Mouse (Mus musculus) liver, postnatal 0 days (tissue): ENCODE data around the gene Pspn. TPM values are rescaled to one million over a fixed set of nuclear protein-coding genes. Genes with fewer than 3 reads are reported as not detected.
A peak's percentile ranks its signal among the peaks of the same experiment; 100 is the strongest.

Experiments used
- ATAC-seq: fragments of 200-750 bp; cut with Nextera tagmentation; 2 replicates; pipeline ENCODE4 v1.8.0; 2017; ENCODE audit warnings: mild to moderate bottlenecking, moderate library complexity
- DNase-seq: peaks from one replicate; pipeline ENCODE4 v3.0.0-alpha.2; 2016
- H3K27ac ChIP-seq: fragments of 300-500 bp; sonication (generic); 2 replicates; pipeline ENCODE4 v1.5.1; 2014; ENCODE audit warnings: antibody characterized with exemption, moderate library complexity, mild to moderate bottlenecking, low read depth
- H3K27me3 ChIP-seq: fragments of 300-500 bp; sonication (generic); 2 replicates; pipeline ENCODE4 v1.6.1; 2014; ENCODE audit warnings: low read length, control low read depth, mixed read lengths; ENCODE audit not compliant: insufficient read depth
- H3K36me3 ChIP-seq: fragments of 300-500 bp; sonication (generic); replicated peaks from 2 replicates; pipeline ENCODE4 v1.6.1; 2014; ENCODE audit warnings: mild to moderate bottlenecking, control low read depth, low read length, moderate library complexity, mixed read lengths; ENCODE audit not compliant: insufficient read depth
- H3K4me1 ChIP-seq: fragments of 300-500 bp; sonication (generic); 2 replicates; pipeline ENCODE4 v1.6.1; 2014; ENCODE audit warnings: antibody characterized with exemption, mild to moderate bottlenecking, control low read depth; ENCODE audit not compliant: insufficient read depth
- H3K4me2 ChIP-seq: fragments of 300-500 bp; sonication (generic); 2 replicates; pipeline ENCODE4 v1.6.1; 2014; ENCODE audit warnings: low read depth, mild to moderate bottlenecking, low read length, moderate library complexity, mixed read lengths
- H3K4me3 ChIP-seq: fragments of 300-500 bp; sonication (generic); 2 replicates; pipeline ENCODE4 v1.5.1; 2014; ENCODE audit warnings: low read depth, low read length
- H3K9ac ChIP-seq: fragments of 300-500 bp; sonication (generic); replicated peaks from 2 replicates; pipeline ENCODE4 v1.6.1; 2014; ENCODE audit warnings: mild to moderate bottlenecking, moderate library complexity
- H3K9me3 ChIP-seq: fragments of 300-500 bp; sonication (generic); 2 replicates; pipeline ENCODE4 v1.6.1; 2016; ENCODE audit warnings: mild to moderate bottlenecking, control low read depth, low read length, mixed read lengths
- CTCF ChIP-seq: sonication (generic); IDR thresholded peaks from 2 replicates; pipeline ENCODE4 v1.5.1; 2016; ENCODE audit warnings: antibody characterized with exemption, low read depth
- EP300 ChIP-seq: IDR thresholded peaks from 2 replicates; pipeline ENCODE4 v1.6.1; 2016; ENCODE audit warnings: antibody characterized with exemption, low read depth, mild to moderate bottlenecking
- WGBS: fragments of 180-500 bp; shearing (Covaris S2); extraction: QIAGEN DNeasy Blood & Tissue Kit; methylation state at CpG from one replicate; pipeline ENCODE4 v1.1.7; 2014; ENCODE audit not compliant: insufficient replicate concordance; 5-methylcytosine and 5-hydroxymethylcytosine counted together
- polyA plus RNA-seq: library from polyadenylated mRNA; unstranded; fragments of >200 nt; fragmentation: Nextera tagmentation; extraction: Ambion mirVana; gene quantifications from 2 replicates; pipeline ENCODE4 v1.2.1, GENCODE M21; 2015

The Pspn gene
- polyA plus RNA-seq, 1 experiment from 2014 or later: not detected

DNA sequence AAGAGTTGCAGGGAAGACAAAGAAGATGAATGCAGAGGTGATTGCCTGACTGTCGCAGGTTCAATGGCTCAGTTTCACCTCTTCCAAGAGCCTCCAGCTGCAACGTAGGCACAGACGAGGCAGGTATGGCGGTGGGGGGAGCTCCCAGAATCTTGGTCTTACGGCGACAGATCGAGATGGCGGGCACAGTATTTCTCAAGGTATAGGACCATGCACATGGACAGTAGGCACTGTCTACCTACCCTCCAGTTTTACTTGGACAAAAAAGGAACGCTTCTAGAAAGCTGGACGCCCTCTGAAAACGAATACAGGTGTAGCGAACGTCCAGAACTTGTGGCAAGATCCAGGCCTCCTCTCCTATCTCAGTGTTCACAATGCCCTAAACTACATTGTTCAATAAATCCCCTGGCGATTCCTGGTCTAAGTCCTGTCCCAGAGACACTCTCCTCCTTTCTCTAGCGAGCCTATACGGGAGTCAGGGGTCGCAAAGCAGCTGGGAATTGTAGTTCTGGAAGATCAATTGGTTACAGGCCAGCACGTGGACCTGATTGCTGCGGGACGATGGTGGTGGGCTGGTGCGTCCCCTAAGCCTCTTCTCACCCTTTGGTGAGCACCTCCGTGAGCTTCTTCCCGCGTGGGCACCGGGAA, 10.2 kb downstream of the Pspn start:
- Histone ChIP-seq H3K36me3 (peaks cover 22% of the 10 kb centered on the region), H3K4me3 (peak overlapping the region; percentile 71), H3K4me2 (peak overlapping the region; percentile 78), H3K9me3 (no peaks in the 10 kb centered on the region), H3K4me1 (peaks cover 11% of the 10 kb centered on the region; the same call in 1 of the 2 replicates), H3K9ac (peak overlapping the region; percentile 64), H3K27me3 (no peaks in the 10 kb centered on the region), H3K27ac (peak overlapping the region; percentile 69)
- DNase-seq (no peak), ATAC-seq (peak; percentile 91)
- 2% methylated on average over 25 of the region's 25 CpGs for WGBS
- TF ChIP-seq CTCF (no peak), EP300 (no peak)

- H3K36me3 ChIP-seq: peaks cover 18% of the 10 kb centered on the region
- no peak for DNase-seq
- H3K4me1 ChIP-seq: peaks cover 11% of the 10 kb centered on the region; the same call in 1 of the 2 replicates
- H3K27ac ChIP-seq: peak overlapping the region; percentile 69; the same call in 1 of the 2 replicates
- H3K4me2 ChIP-seq: peak overlapping the region; percentile 78
- no peaks in the 10 kb centered on the region for H3K27me3 ChIP-seq
- no peak for ATAC-seq
- peak overlapping the region; percentile 71; the same call in 1 of the 2 replicates for H3K4me3 ChIP-seq
- WGBS: 64% methylated on average over 7 of the region's 7 CpGs
- peak overlapping the region; percentile 64; the same call in 1 of the 2 replicates for H3K9ac ChIP-seq
- no peaks in the 10 kb centered on the region for H3K9me3 ChIP-seq
- TF ChIP-seq CTCF: peak; percentile 27; the same call in 1 of the 2 replicates
- no peak for TF ChIP-seq EP300
Observed at GRCm38 (mm10) chr17:56988921-56989430, 10.8 kb downstream of the Pspn start.

GRCm38 (mm10) chr17:56988441-56988840, 11.4 kb downstream of the Pspn start:
- Histone ChIP-seq H3K36me3 (peaks cover 14% of the 10 kb centered on the region), H3K27ac (no peak overlapping the region), H3K4me3 (no peak overlapping the region), H3K4me1 (peaks cover 11% of the 10 kb centered on the region; the same call in 1 of the 2 replicates), H3K4me2 (no peak overlapping the region), H3K9me3 (no peaks in the 10 kb centered on the region), H3K9ac (no peak overlapping the region), H3K27me3 (no peaks in the 10 kb centered on the region)
- no peak for TF ChIP-seq EP300
- no peak for TF ChIP-seq CTCF
- 73% methylated on average over 7 of the region's 7 CpGs for WGBS
- ATAC-seq (no peak), DNase-seq (no peak)

- 82% methylated on average over 3 of the region's 3 CpGs for WGBS
- H3K27ac ChIP-seq: no peak overlapping the region
- H3K36me3 ChIP-seq: no peaks in the 10 kb centered on the region
- ATAC-seq (no peak), DNase-seq (no peak)
- H3K9ac ChIP-seq: no peak overlapping the region
- TF ChIP-seq EP300 (no peak), CTCF (no peak)
- H3K9me3 ChIP-seq: no peaks in the 10 kb centered on the region
- no peak overlapping the region for H3K4me3 ChIP-seq
- H3K4me1 ChIP-seq: peaks cover 11% of the 10 kb centered on the region; the same call in 1 of the 2 replicates
- no peak overlapping the region for H3K4me2 ChIP-seq
- H3K27me3 ChIP-seq: no peaks in the 10 kb centered on the region
Observed at GRCm38 (mm10) chr17:56986105-56986805, 13.6 kb downstream of the Pspn start.

GRCm38 (mm10) chr17:56985656-56986055, 14.2 kb downstream of the Pspn start:
- ATAC-seq: no peak
- WGBS: 73% methylated on average over 3 of the region's 3 CpGs
- no peak overlapping the region for H3K27ac ChIP-seq

GRCm38 (mm10) chr17:56984886-56985285, 14.9 kb downstream of the Pspn start:
- 65% methylated on average over 9 of the region's 9 CpGs for WGBS
- no peaks in the 10 kb centered on the region for H3K9me3 ChIP-seq
- no peak overlapping the region for H3K27ac ChIP-seq
- DNase-seq (no peak), ATAC-seq (no peak)
- H3K9ac ChIP-seq: no peak overlapping the region
- no peak overlapping the region for H3K4me2 ChIP-seq
- no peaks in the 10 kb centered on the region for H3K27me3 ChIP-seq
- H3K4me1 ChIP-seq: 0 out of 2 replicates have a peak, but pooled peaks cover 4% of the 10 kb centered on the region
- no peak for TF ChIP-seq CTCF
- TF ChIP-seq EP300: no peak
- no peaks in the 10 kb centered on the region for H3K36me3 ChIP-seq
- no peak overlapping the region for H3K4me3 ChIP-seq

More at GRCm38 (mm10) chr17:56985656-56986055, 14.2 kb downstream of the Pspn start:
- Histone ChIP-seq H3K36me3 (no peaks in the 10 kb centered on the region), H3K4me1 (peaks cover 5% of the 10 kb centered on the region; the same call in 1 of the 2 replicates), H3K9me3 (no peaks in the 10 kb centered on the region), H3K4me3 (no peak overlapping the region), H3K4me2 (no peak overlapping the region), H3K27me3 (no peaks in the 10 kb centered on the region), H3K9ac (no peak overlapping the region)
- no peak for TF ChIP-seq EP300
- TF ChIP-seq CTCF: no peak
- no peak for DNase-seq
